Mouse (Mus musculus) myocyte (in vitro differentiated cells): ENCODE measurements around the gene Qtrt1.

Source experiments
- CEBPB ChIP-seq: IDR thresholded peaks from 2 replicates; pipeline ENCODE4 v1.6.1; 2011; ENCODE audit warnings: mild to moderate bottlenecking, moderate library complexity; ENCODE audit not compliant: poor library complexity, insufficient read depth, severe bottlenecking
- E2F4 ChIP-seq: IDR thresholded peaks from one replicate; pipeline ENCODE4 v1.6.1; 2011; ENCODE audit warnings: mild to moderate bottlenecking, control low read depth, moderate library complexity; ENCODE audit not compliant: insufficient read depth
- MAX ChIP-seq: IDR thresholded peaks from one replicate; pipeline ENCODE4 v1.6.1; 2011; ENCODE audit warnings: low read depth, mild to moderate bottlenecking, control low read depth
- MYOD1 ChIP-seq, 3 experiments: IDR thresholded peaks; one replicate each; pipeline ENCODE4 v1.6.1; 2011; ENCODE audit warnings: control low read depth in 2 of 3, low read depth in 2 of 3, mild to moderate bottlenecking in 2 of 3, moderate library complexity in 1 of 3; ENCODE audit not compliant: insufficient read length in 2 of 3, control insufficient read depth in 1 of 3
- MYOG ChIP-seq, 3 experiments: IDR thresholded peaks; one replicate each; pipeline ENCODE4 v1.6.1; 2011; ENCODE audit warnings: control low read depth in 2 of 3, low read depth in 2 of 3, mild to moderate bottlenecking in 2 of 3; ENCODE audit not compliant: insufficient read length in 2 of 3, control insufficient read depth in 1 of 3, insufficient read depth in 1 of 3
- POLR2A ChIP-seq: IDR thresholded peaks from one replicate; pipeline ENCODE4 v1.6.1; 2011; ENCODE audit warnings: low read depth, mild to moderate bottlenecking, control low read depth, moderate library complexity; ENCODE audit not compliant: insufficient read length
- POLR2AphosphoS2 ChIP-seq: IDR thresholded peaks from one replicate; pipeline ENCODE4 v1.6.1; 2011; ENCODE audit warnings: low read depth, control low read depth; ENCODE audit not compliant: insufficient read length
- REST ChIP-seq: IDR thresholded peaks from one replicate; pipeline ENCODE4 v1.6.1; 2011; ENCODE audit warnings: mild to moderate bottlenecking, control low read depth, moderate library complexity; ENCODE audit not compliant: insufficient read depth, insufficient read length
- SRF ChIP-seq: IDR thresholded peaks from one replicate; pipeline ENCODE4 v1.6.1; 2011; ENCODE audit warnings: low read depth; ENCODE audit not compliant: control insufficient read depth, insufficient read length
- TCF12 ChIP-seq: IDR thresholded peaks from one replicate; pipeline ENCODE4 v1.6.1; 2011; ENCODE audit warnings: mild to moderate bottlenecking, control low read depth; ENCODE audit not compliant: poor library complexity, insufficient read depth, severe bottlenecking
- TCF3 ChIP-seq: IDR thresholded peaks from one replicate; pipeline ENCODE4 v1.6.1; 2011; ENCODE audit warnings: low read depth, control low read depth; ENCODE audit not compliant: insufficient read length
- USF1 ChIP-seq: IDR thresholded peaks from one replicate; pipeline ENCODE4 v1.6.1; 2011; ENCODE audit warnings: low read depth, mild to moderate bottlenecking, control low read depth, moderate library complexity

DNA sequence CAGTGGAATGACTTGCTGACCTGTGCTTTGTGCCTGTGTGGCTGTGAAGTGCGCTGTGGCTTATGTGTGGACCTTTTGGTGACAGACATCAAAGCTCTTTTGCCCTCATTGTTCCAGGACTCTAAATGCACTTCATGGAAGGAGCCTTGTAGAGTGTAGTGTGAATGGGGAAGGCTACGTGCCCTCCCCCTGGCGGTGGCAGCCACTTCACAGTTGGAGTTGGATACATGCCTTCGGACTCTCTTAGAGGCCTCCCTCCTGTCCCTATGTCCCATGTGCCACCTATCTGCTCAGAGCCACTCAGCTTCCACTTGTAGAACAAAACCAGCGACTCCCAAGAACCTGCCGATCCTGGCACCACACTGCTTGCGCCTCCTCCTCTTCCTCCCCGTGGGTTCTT is 22.1 kb downstream of the Qtrt1 start:
- TF ChIP-seq MAX, result no peak
- TF ChIP-seq POLR2A, result no peak
- no peak for TF ChIP-seq POLR2AphosphoS2
- no peak for TF ChIP-seq E2F4
- no peak for TF ChIP-seq USF1
- TF ChIP-seq TCF3, result no peak
- TF ChIP-seq MYOD1 (IDR thresholded peaks at IDR 0.05; ENCODE audit: control insufficient read depth in 1 of 3, insufficient read length in 2 of 3, low read depth in 2 of 3), result no peak
- no peak for TF ChIP-seq TCF12
- no peak for TF ChIP-seq REST
- no peak for TF ChIP-seq MYOG (IDR thresholded peaks at IDR 0.05; ENCODE audit: control insufficient read depth in 1 of 3, insufficient read depth in 1 of 3, insufficient read length in 2 of 3, low read depth in 2 of 3)
- TF ChIP-seq SRF, result no peak
- no peak for TF ChIP-seq CEBPB
